7 mouse cellular contexts compared by ENCODE assay signal in the genomic region with DNA sequence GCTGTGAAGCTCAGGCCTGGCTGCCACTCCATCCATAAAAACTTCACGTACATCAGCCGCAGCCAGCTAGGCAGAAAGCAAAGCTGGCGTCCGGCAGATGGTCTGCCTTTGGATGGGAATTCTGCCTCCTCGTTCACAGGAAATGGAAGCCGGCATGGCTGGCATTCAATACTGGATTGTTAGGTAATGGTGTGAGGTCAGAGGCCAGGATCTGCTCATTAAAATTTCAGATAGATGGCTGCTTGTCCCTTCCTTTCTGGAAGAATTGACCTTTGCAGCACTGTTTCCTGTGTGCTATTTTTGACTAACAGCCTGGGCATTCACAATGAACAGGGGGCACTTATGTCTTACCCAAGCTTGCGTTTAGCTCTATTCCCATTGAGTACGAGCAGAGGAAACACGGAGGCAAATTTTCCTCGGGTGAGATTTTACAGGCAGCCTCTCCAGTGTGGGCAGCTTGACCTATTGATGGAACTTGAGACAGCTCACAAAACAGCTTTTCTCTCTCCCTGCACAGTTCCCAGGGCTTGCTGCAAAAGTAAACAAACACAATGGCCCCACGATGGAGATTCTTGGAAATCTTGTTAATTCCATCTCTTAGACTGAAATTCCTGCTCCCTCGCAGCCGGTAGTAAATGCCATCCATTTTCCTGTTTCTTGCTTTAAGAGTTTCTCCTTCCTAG. TPM values are rescaled to one million over a fixed set of nuclear protein-coding genes. Genes with fewer than 3 reads are reported as not detected.
DNase-seq lines count a peak whose midpoint lies in the region; ATAC-seq lines count a peak whose summit lies in the region.

No protein-coding gene starts in this region.

- WGBS in embryonic facial prominence, embryonic 10.5 days = 13% methylated on average over 13 of the region's 13 CpGs
- WGBS in kidney, embryonic 14.5 days = 13% methylated on average over 13 of the region's 13 CpGs

- H3K4me2 ChIP-seq in kidney, embryonic 14.5 days (replicated peaks; ENCODE audit: low read depth, low read length) = 0 out of 2 replicates have a peak overlapping the region, but pooled peaks have one; percentile 8

- H3K9ac ChIP-seq in kidney, embryonic 14.5 days (ENCODE audit: low read depth, low read length) = no peak overlapping the region

- no peaks in the 10 kb centered on the region for H3K36me3 ChIP-seq in embryonic facial prominence, embryonic 10.5 days (replicated peaks)
- H3K36me3 ChIP-seq in kidney, embryonic 14.5 days (ENCODE audit: control insufficient read depth, insufficient read depth, low read length) = no peaks in the 10 kb centered on the region

- peak overlapping the region; percentile 44; the same call in 1 of the 2 replicates for H3K27ac ChIP-seq in embryonic facial prominence, embryonic 10.5 days (replicated peaks)
- peak overlapping the region; percentile 37; the same call in 1 of the 2 replicates for H3K27ac ChIP-seq in kidney, embryonic 14.5 days (ENCODE audit: low read depth, low read length)

- 0 out of 2 replicates have a peak overlapping the region, but pooled peaks have one; percentile 11 for H3K4me3 ChIP-seq in embryonic facial prominence, embryonic 10.5 days
- H3K4me3 ChIP-seq in kidney, embryonic 14.5 days (ENCODE audit: low read length) = no peak overlapping the region

- peak; percentile 64 for DNase-seq in left cerebral cortex, postnatal 4 days
- DNase-seq in left cerebral cortex, postnatal 36 days (ENCODE audit: low spot score in 2 of 2) = no peak
- peak; percentile 53 for DNase-seq in embryonic facial prominence, embryonic 10.5 days (ENCODE audit: low spot score)
- peak; percentile 75 for DNase-seq in mesoderm, embryonic 11.5 days (ENCODE audit: low read depth, low spot score)

- H3K27me3 ChIP-seq in embryonic facial prominence, embryonic 10.5 days (replicated peaks; ENCODE audit: low read depth, poor library complexity, severe bottlenecking) = peaks cover 40% of the 10 kb centered on the region
- H3K27me3 ChIP-seq in kidney, embryonic 14.5 days (ENCODE audit: control insufficient read depth, insufficient read depth, low read length) = no peaks in the 10 kb centered on the region

- ATAC-seq in kidney, embryonic 14.5 days (ENCODE audit: low FRiP score, low TSS enrichment) = no peak
- no peak for ATAC-seq in inflammation-experienced regulatory T-cells, adult 6 months
- ATAC-seq in megakaryocyte-erythroid progenitor cell, adult 5-6 weeks (replicated peaks; ENCODE audit: low FRiP score, low TSS enrichment, poor library complexity, severe bottlenecking) = no peak

- H3K4me1 ChIP-seq in embryonic facial prominence, embryonic 10.5 days = peaks cover 52% of the 10 kb centered on the region
- peaks cover 26% of the 10 kb centered on the region; the same call in 1 of the 2 replicates for H3K4me1 ChIP-seq in kidney, embryonic 14.5 days (ENCODE audit: control insufficient read depth, insufficient read depth, low read length)

- intact Hi-C loops in left cerebral cortex, postnatal 4 days (cut with DNase I) = no loop called here
- intact Hi-C loops in left cerebral cortex, postnatal 36 days (cut with DNase I) = loop anchor here (10.0 kb wide), 1 partner anchor 203 kb away; no protein-coding TSS in a partner anchor

- H3K9me3 ChIP-seq in embryonic facial prominence, embryonic 10.5 days = no peaks in the 10 kb centered on the region
- no peaks in the 10 kb centered on the region for H3K9me3 ChIP-seq in kidney, embryonic 14.5 days (ENCODE audit: control insufficient read depth, low read length)

RNA-seq across cellular contexts. Expression of a gene that starts 4.0 kb away (rescaled TPM):
- total RNA-seq in left cerebral cortex, postnatal 4 days (2021) = 10 to 100 TPM; 14.3 to 15.3 TPM
- 1 to 10 TPM; 4.0 to 7.6 TPM for total RNA-seq in left cerebral cortex, postnatal 36 days (2021)
- 1.9 and 2.1 TPM in 2 replicates for polyA plus RNA-seq in embryonic facial prominence, embryonic 10.5 days (2016; fragmentation: Nextera tagmentation; extraction: Ambion mirVana)
- polyA plus RNA-seq in kidney, embryonic 14.5 days (2014; fragmentation: Nextera tagmentation; extraction: Ambion mirVana) = 3.7 and 7.0 TPM in 2 replicates
- 1 to 10 TPM in 2 of 3 experiments, under 1 TPM in 1; 0.87 to 2.3 (median 1.6) TPM for polyA plus RNA-seq in inflammation-experienced regulatory T-cells, adult 6 months (2017; shearing (Covaris generic))
- 0.72 TPM in 1 of 2 replicates, not detected in the other for total RNA-seq in megakaryocyte-erythroid progenitor cell, adult 5-6 weeks (2014; fragmentation: Nextera tagmentation)
- 0.19 TPM in 1 of 2 replicates, not detected in the other for total RNA-seq in megakaryocyte-erythroid progenitor cell, adult 5-6 weeks (2017)

Comparison
In these comparisons a context has a peak if more than half of its experiments do, and no peak if none do; other contexts are left out.
1. DNase-seq: peak in left cerebral cortex, postnatal 4 days (single experiment), embryonic facial prominence, embryonic 10.5 days (single experiment) and mesoderm, embryonic 11.5 days (single experiment); none in left cerebral cortex, postnatal 36 days (0 of 2).